Mouse (Mus musculus) ovary, postnatal 10 days (tissue): Measurements from ENCODE around the gene Mtmr14.

Source experiments
- DNase-seq: peaks from one replicate; pipeline ENCODE4 v3.0.0; 2022; ENCODE audit warnings: low spot score

Mtmr14 gene

DNA sequence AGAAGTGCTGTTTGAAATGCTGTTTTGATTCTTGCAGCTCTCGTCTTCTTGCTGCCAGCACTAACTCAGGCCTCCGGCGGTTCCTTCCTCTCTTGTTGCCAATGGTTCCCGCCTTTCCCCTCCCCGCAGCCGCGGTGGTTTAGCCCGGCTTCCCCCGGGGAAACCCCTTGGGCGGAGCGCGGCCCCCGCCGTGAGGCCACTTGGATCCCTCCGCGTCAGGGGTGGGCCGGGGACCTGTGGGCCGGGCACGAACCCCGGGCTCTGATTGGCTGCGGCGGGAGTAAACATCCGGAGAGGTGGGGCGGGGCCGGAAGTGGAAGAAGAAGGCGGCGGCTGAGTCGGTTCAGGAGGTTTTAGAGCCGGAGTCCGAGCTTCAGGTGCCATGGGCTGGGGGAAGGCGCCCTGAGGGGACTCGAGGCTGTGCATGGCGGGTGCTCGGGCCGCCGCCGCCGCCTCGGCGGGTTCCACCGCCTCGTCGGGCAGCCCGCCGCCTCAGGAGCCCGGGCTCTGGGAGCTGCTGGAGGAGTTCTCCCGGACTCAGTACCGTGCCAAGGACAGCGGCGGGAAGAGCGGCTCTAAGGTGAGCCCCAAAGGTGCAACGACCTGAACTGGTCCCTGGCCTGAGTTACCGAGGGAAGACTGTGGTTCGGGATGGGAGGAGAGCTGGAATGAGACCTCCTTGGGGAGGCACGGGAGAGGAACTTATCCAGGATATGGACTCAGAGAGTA lies at the start of gene Mtmr14:
Gene Mtmr14 (plus strand): TSS at position 302 of the 729 bp plus-strand sequence.
- DNase-seq, result peak; percentile 95

GRCm38 (mm10) chr6:113193765-113194460 lies 43.7 kb upstream of the Mtmr14 start:
- DNase-seq, result peak; percentile 18

- no peak for DNase-seq
Observed at GRCm38 (mm10) chr6:113194517-113194840, 43.2 kb upstream of the Mtmr14 start.

DNA sequence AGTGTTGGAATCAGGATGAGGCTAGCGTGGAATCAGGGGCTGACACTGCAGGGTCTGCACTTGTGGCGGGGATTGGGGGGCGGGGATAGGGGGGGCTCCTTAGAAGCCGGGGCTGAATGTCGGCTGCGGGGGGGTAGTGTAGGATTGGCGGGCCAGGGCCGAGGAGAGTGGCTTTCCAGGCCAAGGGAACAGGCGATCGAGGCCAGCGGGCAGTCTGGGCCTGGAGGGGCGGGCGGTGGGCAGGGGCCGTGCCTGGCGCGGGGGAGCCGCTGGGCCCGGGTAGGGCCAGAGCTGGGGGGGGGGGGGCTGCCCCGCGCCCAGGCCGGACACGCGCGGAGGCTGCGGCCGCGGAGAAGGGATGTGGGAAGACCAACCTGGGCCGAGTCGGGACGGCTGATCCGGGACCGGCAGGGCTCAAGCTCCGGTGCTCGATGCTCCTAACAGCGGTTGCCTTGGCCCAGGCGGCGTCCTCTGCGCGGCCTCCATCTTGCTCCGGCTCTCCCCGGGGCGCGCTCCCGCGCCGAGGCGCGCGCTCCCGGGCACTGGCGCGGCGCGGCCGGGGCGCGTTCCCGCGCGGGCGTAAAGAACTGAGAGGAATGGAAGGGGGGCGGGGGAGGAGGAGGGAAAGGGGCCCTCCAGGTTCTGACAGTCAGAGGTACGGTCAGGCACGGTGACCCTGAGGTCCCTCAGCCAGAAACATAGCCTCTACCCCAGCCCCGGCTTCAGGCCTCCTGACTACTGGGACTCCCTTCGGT lies 42.6 kb upstream of the Mtmr14 start, which contains the start of gene Lhfpl4:
Gene Lhfpl4 (minus strand): TSS at position 544 of the 755 bp plus-strand sequence.
- no peak for DNase-seq

GRCm38 (mm10) chr6:113195596-113195992 lies 42.0 kb upstream of the Mtmr14 start:
- no peak for DNase-seq

- DNase-seq, result no peak
Observed at GRCm38 (mm10) chr6:113216280-113216679, 21.4 kb upstream of the Mtmr14 start.

DNA sequence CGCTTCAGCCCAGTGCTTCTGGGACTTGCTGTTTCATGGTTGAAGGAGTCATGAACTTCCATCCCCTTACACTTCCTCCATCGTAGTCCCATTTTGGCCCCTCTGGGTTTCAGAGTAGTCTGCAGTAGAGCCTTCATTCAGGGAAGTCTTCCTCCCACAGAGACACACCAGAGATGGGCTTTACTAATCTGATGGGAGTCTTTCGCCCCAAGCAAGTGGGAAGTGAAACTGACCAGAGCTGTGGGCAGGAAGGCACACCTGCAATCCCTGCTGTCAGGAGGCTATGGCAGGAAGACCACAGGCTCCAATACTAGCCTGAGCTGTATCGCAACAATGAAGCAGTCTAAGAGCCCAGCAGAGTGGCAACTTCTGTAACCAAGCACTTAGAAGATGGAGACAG lies 11.8 kb upstream of the Mtmr14 start:
- DNase-seq, result no peak

- DNase-seq, result no peak
Observed at GRCm38 (mm10) chr6:113226705-113227104, 10.9 kb upstream of the Mtmr14 start.

DNA sequence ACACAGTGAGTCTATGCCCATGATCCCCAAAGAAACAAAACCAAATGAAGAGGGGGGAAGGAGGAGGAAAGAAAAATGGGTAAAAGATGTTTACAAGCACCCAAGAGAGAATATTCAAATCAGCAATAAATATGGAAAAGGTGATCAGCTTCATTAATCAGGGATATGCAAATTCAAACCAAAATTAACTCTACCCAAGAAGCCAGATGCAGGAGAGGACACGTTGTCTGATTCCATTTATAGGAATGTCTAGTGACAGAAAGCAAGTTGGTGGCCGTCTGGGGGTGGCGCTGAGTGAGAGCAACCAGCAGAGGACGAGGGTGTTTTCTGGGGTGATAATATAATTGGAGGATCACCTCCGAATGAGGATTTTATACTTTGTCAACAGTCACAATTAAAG lies 2.5 kb upstream of the Mtmr14 start:
- no peak for DNase-seq

- DNase-seq, result no peak
Observed at GRCm38 (mm10) chr6:113238442-113238841, 799 bp downstream of the Mtmr14 start.

DNA sequence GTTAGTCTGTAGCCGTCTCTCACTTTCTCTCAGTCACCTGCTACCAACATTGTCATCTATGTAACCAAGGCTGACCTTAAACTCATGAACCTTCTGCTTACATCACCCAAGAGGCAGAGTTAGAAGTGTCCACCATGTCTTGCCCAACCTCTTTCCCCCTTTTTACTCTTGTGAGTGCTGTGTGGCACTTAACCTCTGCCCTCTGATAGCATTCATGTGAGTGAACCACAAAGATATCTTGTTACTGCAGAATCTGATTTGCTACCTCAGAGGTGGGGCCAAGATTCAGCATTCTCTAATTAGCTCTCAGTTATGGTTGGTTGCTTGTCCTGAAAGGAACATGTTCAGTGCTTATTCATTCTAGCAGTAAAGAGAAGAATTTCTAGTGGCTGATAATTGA lies 5.1 kb downstream of the Mtmr14 start:
- DNase-seq, result no peak

GRCm38 (mm10) chr6:113245585-113245984 lies 7.9 kb downstream of the Mtmr14 start:
- no peak for DNase-seq

- no peak for DNase-seq
Observed at GRCm38 (mm10) chr6:113250786-113251185, 13.1 kb downstream of the Mtmr14 start.

GRCm38 (mm10) chr6:113251921-113252320 lies 14.3 kb downstream of the Mtmr14 start:
- DNase-seq, result no peak

DNA sequence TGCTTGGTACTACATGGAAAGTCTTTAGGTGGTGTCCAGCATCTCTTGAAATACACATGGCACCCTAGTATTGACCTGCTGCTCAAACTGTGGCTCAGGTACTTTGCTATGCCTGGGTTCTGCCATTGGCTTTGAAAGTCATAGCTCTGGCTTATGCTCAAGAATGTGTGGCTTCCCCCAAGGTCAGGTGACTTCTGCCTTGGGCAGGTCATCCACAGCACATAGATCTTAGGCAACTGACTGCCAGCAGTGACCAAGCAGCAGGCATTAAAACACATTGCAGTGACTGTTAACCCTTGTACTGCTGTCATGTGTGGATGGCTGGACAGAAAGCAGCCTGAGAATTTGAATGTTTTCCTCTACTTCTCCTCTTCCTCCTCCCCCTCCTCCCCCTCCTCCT lies 17.3 kb downstream of the Mtmr14 start:
- no peak for DNase-seq

DNA sequence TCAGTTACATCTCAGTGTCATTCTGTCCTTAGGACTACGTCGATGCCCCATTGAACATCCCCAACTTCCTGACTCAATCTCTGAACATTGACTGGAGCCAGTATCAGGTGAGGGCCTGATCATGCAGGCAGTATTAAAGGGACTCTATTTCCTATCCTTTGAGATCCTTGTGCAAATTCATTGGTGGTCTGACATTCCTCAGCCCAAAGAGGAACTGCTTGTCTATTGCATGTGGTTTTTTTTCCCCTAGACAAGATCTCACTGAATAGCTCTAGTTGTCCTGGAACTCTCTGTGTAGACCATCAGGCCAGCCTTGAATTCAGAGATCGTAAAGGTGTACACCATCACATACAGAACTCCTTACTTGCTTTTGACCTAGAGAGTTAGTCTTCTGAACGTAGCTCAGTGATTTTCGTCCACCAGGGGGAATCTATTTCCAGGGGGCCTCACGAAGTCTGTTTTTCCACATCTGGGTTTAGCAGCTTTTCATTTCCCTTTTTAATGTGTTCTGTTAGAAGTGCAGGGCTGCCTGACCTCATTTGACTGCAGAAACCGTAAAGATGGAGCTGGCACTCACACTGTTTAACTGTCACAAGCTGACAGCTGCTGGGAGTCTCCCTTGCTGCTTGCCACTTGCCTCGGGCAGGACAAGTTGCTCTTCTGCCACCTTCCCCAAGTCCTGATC lies 23.7 kb downstream of the Mtmr14 start:
- DNase-seq, result no peak

DNA sequence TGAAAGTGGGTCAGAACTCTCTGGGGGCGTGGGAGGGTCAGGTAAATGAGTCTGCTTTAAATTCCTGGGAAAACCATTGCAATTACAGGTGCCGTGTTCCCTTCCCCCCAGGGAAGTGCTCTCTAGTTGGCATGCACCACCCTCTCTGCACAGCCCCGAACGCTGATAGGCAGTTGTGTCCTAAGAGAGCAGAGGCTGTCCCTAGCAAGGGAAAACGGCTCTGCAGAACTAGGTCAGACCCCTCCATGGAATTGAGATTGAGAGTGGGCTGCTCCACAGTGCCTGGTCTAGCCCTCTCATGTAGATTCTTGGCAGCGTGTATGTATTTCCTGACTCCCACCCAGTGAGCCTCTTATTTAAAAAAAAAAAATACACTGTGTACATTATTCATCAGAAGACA lies 25.9 kb downstream of the Mtmr14 start:
- DNase-seq, result no peak

DNA sequence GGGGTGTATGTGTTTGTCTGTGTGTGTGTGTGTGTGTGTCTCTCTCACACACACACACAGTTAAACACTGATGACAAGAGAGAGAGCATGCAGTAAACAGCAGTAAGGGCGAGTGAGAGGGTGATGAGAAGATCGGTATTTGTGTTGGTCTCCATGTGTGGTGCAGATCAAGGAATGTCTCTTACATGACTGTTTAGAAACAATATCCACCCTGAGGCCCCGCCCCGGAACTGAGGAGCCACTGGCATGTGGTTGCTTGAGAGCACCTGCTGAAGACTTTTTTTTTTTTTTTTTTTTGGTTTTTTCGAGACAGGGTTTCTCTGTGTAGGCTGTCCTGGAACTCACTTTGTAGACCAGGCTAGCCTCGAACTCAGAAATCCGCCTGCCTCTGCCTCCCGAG lies 26.8 kb downstream of the Mtmr14 start:
- no peak for DNase-seq

- DNase-seq, result no peak
Observed at GRCm38 (mm10) chr6:113266996-113267655, 29.5 kb downstream of the Mtmr14 start.

DNA sequence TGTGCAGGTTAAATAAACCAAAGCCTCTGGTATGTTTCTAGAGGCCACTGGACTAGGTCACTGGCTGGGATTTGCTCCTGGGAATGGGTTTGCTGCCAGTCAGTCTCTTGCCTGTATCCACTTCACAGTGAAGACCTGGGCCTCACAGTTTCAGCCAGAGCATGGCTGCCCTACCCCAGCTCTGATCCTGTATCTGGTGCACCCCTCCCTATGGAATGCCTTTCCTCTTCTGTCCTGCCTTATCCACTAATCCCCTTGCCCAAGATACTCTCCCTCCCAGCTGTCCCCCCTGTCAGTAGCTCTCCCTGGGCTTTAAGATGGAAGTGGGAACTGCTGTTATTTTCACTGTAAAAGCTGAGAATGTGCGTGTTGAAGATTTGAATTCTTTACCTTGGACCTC lies 30.3 kb downstream of the Mtmr14 start:
- no peak for DNase-seq

DNA sequence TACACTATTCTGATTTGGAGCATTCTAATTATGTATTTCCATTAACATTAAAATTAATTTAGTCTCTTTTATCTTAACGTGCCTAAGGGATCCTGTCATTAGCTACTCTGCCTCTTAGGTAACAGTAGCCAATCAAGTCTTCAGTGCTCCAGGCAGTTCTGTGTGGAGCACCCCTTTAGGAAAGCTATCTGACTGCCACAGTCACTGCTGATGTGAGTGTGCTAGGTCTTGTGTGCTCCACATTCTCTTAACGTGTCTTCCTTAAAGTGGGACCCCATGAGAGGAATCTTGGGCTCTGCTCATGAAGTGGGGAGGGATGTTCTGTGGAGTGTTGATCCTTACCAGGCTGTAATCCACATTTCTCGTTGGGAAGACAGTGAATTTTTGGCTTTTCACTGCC lies 34.7 kb downstream of the Mtmr14 start:
- no peak for DNase-seq

DNA sequence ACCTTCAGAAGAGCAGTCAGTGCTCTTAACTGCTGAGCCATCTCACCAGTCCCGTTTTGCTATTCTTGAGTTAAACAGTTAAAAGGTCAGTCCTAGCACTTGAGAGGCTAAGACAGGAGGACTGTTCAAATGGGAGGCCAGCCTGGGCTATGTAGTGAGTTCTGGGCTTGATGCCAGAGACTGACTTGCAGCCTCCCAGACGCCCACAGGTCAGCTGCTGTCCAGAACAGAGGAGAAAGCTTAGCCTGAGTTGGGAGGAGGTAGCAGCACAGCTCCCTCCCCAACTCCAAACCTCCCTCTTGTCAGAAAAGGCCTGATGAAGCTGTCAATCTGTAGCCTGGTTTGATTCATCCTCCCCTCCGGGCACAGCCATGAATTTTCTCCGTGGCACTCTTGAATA lies 39.2 kb downstream of the Mtmr14 start:
- DNase-seq, result no peak
